Mouse (Mus musculus): ENCODE measurements around the gene Cfap97d1. TPM values are rescaled to one million over a fixed set of nuclear protein-coding genes. Genes with fewer than 3 reads are reported as not detected.

Gene Cfap97d1
- polyA plus RNA-seq, 1 experiment from 2014 or later, result not detected

DNA sequence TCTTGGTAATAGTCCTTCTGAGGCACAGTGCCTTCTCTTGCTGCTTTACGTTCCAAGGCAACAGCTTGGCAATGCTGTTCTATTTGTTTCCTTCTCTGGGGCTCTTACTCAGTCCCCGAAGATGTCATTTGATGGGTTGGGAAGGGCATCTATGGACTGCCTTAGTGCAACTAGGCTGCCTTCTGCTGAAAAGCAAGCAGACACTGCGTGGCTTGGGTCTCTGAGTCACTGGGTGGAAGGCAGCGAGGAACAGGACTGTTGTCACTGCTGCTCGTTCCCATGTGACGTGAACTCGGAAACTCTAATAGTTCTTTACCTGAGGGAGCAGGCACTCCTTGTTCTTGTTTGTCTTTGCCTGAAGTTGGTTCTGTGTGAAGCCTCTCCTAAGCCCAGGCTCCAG lies 11.9 kb downstream of the Cfap97d1 start:
- Histone ChIP-seq H3K36me3 (replicated peaks; ENCODE audit: control insufficient read depth, insufficient read depth) (peaks cover 17% of the 10 kb centered on the region), H3K4me2 (replicated peaks) (no peak overlapping the region), H3K27ac (no peak overlapping the region), H3K9ac (no peak overlapping the region), H3K27me3 (ENCODE audit: control insufficient read depth, insufficient read depth, low read length) (no peaks in the 10 kb centered on the region), H3K4me3 (replicated peaks; ENCODE audit: low read length) (no peak overlapping the region), H3K9me3 (ENCODE audit: control insufficient read depth, low read length) (no peaks in the 10 kb centered on the region), H3K4me1 (replicated peaks; ENCODE audit: control insufficient read depth, insufficient read depth, low read length) (no peaks in the 10 kb centered on the region)
- no peak for DNase-seq (ENCODE audit: low spot score)
- 90% methylated on average over 7 of the region's 7 CpGs for WGBS
- ATAC-seq (ENCODE audit: low FRiP score), result no peak

DNA sequence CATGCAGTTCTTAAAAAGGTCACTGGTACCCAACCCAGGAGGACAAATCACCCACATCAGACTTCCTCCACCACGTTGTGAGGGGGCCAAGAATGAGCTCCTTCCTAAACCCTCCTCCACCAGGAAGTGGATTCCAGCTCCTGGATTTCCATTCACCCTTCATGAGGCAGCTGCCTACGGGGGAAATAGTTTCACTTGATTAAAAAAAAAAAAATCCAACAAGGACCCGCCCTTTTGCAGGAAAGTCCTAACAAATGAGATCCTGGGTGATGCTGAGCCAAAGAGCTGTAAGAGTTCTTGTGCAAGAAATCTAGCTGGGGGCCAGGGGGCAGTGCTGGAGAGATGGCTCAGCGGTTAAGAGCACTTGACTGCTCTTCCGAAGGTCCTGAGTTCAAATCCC lies 14.2 kb downstream of the Cfap97d1 start:
- WGBS, result 57% methylated on average over 5 of the region's 5 CpGs

DNA sequence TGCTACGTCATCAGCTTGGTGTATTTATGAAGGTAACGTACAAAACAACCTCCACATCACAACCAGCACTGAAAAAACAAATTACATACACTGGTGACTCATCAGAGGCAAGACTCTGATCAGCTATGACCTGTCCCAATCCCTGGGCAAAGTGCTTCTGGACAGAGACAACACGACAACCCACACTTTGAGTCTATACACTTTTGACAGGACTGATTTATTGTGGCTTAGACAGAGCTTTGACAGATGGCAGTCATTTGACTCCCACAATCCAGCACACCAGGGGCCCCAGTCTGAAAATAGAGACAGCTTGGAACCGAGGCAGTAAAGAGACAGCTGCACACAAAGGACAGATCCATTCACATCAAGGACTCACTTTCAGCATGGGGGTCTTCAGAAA lies 15.4 kb downstream of the Cfap97d1 start:
- ATAC-seq (ENCODE audit: low FRiP score), result no peak
- no peaks in the 10 kb centered on the region for H3K9me3 ChIP-seq (ENCODE audit: control insufficient read depth, low read length)
- H3K27ac ChIP-seq, result no peak overlapping the region
- no peak for DNase-seq (ENCODE audit: low spot score)
- no peaks in the 10 kb centered on the region for H3K4me1 ChIP-seq (replicated peaks; ENCODE audit: control insufficient read depth, insufficient read depth, low read length)
- H3K4me3 ChIP-seq (replicated peaks; ENCODE audit: low read length), result no peak overlapping the region
- WGBS, result 42% methylated on average over 4 of the region's 4 CpGs
- H3K36me3 ChIP-seq (replicated peaks; ENCODE audit: control insufficient read depth, insufficient read depth), result peaks cover 46% of the 10 kb centered on the region
- H3K9ac ChIP-seq, result no peak overlapping the region
- H3K4me2 ChIP-seq (replicated peaks), result no peak overlapping the region
- no peaks in the 10 kb centered on the region for H3K27me3 ChIP-seq (ENCODE audit: control insufficient read depth, insufficient read depth, low read length)

More for the DNA sequence above, 14.2 kb downstream of the Cfap97d1 start:
- H3K4me2 ChIP-seq (replicated peaks), result no peak overlapping the region
- no peaks in the 10 kb centered on the region for H3K27me3 ChIP-seq (ENCODE audit: control insufficient read depth, insufficient read depth, low read length)
- peaks cover 34% of the 10 kb centered on the region for H3K36me3 ChIP-seq (replicated peaks; ENCODE audit: control insufficient read depth, insufficient read depth)
- no peak overlapping the region for H3K4me3 ChIP-seq (replicated peaks; ENCODE audit: low read length)
- H3K27ac ChIP-seq, result no peak overlapping the region
- no peak for DNase-seq (ENCODE audit: low spot score)
- no peak overlapping the region for H3K9ac ChIP-seq
- H3K9me3 ChIP-seq (ENCODE audit: control insufficient read depth, low read length), result no peaks in the 10 kb centered on the region
- no peaks in the 10 kb centered on the region for H3K4me1 ChIP-seq (replicated peaks; ENCODE audit: control insufficient read depth, insufficient read depth, low read length)
- no peak for ATAC-seq (ENCODE audit: low FRiP score)

DNA sequence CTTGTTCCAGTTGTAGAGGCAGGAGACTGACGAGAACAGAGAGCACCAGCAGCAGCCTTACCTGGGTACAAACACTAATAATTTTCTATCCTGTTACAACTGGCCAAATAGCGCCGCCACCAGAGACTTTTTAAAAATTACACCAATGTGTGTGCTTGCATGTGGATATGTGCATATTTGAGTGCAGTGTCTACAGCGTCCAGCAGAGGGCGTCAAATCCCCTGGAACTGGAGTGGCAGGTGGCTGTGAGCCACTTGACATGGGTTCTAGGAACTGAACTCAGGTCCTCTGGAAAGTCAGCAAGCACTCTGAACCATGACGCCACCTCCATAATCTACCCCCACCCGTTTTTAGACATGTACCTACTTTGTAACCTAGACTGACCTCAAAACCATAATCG lies 20.2 kb downstream of the Cfap97d1 start:
- Histone ChIP-seq H3K27ac (no peak overlapping the region), H3K36me3 (replicated peaks; ENCODE audit: control insufficient read depth, insufficient read depth) (peaks cover 65% of the 10 kb centered on the region), H3K9ac (no peak overlapping the region), H3K4me2 (replicated peaks) (no peak overlapping the region), H3K4me1 (replicated peaks; ENCODE audit: control insufficient read depth, insufficient read depth, low read length) (no peaks in the 10 kb centered on the region), H3K27me3 (ENCODE audit: control insufficient read depth, insufficient read depth, low read length) (no peaks in the 10 kb centered on the region), H3K9me3 (ENCODE audit: control insufficient read depth, low read length) (no peaks in the 10 kb centered on the region), H3K4me3 (replicated peaks; ENCODE audit: low read length) (no peak overlapping the region)
- 92% methylated on average over 8 of the region's 8 CpGs for whole genome bisulfite sequencing
- ATAC-seq (ENCODE audit: low FRiP score) (no peak), DNase-seq (ENCODE audit: low spot score) (no peak)

DNA sequence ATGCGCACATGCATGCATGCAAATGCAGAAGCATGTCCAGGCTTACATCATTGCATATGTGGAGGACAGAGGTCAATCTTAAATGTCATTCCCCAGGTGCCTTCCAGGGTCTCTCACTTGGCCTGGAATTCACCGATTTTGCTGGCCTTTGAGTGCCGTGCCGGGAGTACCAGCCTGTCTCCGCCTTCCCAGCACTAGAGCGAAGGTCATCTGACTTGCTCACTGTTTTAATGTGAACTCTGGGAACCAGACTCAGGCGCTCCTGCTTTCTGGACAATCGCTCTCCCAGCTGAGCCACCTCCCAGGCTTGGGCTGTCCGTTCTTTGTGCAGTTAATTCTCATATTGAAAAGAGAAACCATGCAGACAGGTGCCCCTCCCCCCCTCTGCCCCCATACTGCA lies 22.2 kb downstream of the Cfap97d1 start:
- Histone ChIP-seq H3K4me3 (replicated peaks; ENCODE audit: low read length) (no peak overlapping the region), H3K36me3 (replicated peaks; ENCODE audit: control insufficient read depth, insufficient read depth) (peaks cover 67% of the 10 kb centered on the region), H3K27ac (no peak overlapping the region), H3K4me1 (replicated peaks; ENCODE audit: control insufficient read depth, insufficient read depth, low read length) (peaks cover 10% of the 10 kb centered on the region; the same call in 1 of the 2 replicates), H3K9me3 (ENCODE audit: control insufficient read depth, low read length) (no peaks in the 10 kb centered on the region), H3K4me2 (replicated peaks) (no peak overlapping the region), H3K27me3 (ENCODE audit: control insufficient read depth, insufficient read depth, low read length) (no peaks in the 10 kb centered on the region), H3K9ac (no peak overlapping the region)
- 45% methylated on average over 9 of the region's 9 CpGs for WGBS
- no peak for ATAC-seq (ENCODE audit: low FRiP score)
- DNase-seq (ENCODE audit: low spot score), result no peak

DNA sequence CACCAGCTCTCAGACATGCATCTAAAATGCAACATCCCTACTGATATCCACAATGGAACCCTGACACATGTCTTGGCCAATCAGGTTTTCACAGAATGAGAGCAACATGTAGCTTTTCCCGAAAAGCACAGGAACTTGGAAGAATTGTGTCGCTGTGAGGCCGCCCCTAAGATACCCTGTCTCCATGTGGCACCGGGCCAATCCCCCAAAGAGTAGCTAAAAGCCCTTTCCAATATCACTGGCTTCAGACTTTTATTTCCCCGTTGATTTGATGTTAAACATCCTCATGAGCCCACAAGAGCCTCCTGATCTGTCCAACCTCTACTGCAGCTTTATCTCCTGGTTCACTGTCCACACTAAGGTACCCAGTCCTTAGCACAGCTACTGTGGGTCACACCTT lies 22.6 kb downstream of the Cfap97d1 start:
- Histone ChIP-seq H3K9ac (no peak overlapping the region), H3K36me3 (replicated peaks; ENCODE audit: control insufficient read depth, insufficient read depth) (peaks cover 63% of the 10 kb centered on the region), H3K9me3 (ENCODE audit: control insufficient read depth, low read length) (no peaks in the 10 kb centered on the region), H3K4me1 (replicated peaks; ENCODE audit: control insufficient read depth, insufficient read depth, low read length) (peaks cover 14% of the 10 kb centered on the region; the same call in 1 of the 2 replicates), H3K27ac (no peak overlapping the region), H3K27me3 (ENCODE audit: control insufficient read depth, insufficient read depth, low read length) (no peaks in the 10 kb centered on the region), H3K4me2 (replicated peaks) (no peak overlapping the region), H3K4me3 (replicated peaks; ENCODE audit: low read length) (no peak overlapping the region)
- WGBS, result 59% methylated on average over 5 of the region's 5 CpGs
- DNase-seq (ENCODE audit: low spot score) (no peak), ATAC-seq (ENCODE audit: low FRiP score) (no peak)

DNA sequence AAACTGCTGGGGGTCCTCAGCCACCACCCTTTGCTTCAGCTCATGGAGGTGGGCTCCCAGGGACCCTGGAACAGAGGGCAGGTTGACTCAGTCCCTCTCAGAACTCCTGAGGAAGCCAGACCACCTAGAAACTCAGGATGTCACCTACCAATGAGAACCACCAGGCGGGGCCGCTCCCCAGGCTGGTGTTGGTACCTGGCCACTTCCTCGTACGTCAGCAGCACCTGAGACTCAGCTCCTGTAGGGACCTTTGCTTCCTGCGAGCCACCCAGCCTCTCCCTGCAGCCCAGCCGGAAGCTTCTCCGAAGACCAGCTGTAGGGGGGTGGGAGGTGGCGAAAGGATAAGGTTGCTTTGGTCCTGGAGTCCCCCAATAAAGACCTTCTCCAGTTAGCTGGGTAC lies 24.3 kb downstream of the Cfap97d1 start:
- WGBS, result 96% methylated on average over 8 of the region's 8 CpGs
- H3K4me1 ChIP-seq (replicated peaks; ENCODE audit: control insufficient read depth, insufficient read depth, low read length), result peaks cover 14% of the 10 kb centered on the region; the same call in 1 of the 2 replicates
- no peak overlapping the region for H3K27ac ChIP-seq
- H3K4me3 ChIP-seq (replicated peaks; ENCODE audit: low read length), result no peak overlapping the region
- no peak overlapping the region for H3K4me2 ChIP-seq (replicated peaks)
- ATAC-seq (ENCODE audit: low FRiP score), result no peak
- no peak overlapping the region for H3K9ac ChIP-seq
- peaks cover 68% of the 10 kb centered on the region for H3K36me3 ChIP-seq (replicated peaks; ENCODE audit: control insufficient read depth, insufficient read depth)
- no peak for DNase-seq (ENCODE audit: low spot score)
- no peaks in the 10 kb centered on the region for H3K9me3 ChIP-seq (ENCODE audit: control insufficient read depth, low read length)
- H3K27me3 ChIP-seq (ENCODE audit: control insufficient read depth, insufficient read depth, low read length), result no peaks in the 10 kb centered on the region

DNA sequence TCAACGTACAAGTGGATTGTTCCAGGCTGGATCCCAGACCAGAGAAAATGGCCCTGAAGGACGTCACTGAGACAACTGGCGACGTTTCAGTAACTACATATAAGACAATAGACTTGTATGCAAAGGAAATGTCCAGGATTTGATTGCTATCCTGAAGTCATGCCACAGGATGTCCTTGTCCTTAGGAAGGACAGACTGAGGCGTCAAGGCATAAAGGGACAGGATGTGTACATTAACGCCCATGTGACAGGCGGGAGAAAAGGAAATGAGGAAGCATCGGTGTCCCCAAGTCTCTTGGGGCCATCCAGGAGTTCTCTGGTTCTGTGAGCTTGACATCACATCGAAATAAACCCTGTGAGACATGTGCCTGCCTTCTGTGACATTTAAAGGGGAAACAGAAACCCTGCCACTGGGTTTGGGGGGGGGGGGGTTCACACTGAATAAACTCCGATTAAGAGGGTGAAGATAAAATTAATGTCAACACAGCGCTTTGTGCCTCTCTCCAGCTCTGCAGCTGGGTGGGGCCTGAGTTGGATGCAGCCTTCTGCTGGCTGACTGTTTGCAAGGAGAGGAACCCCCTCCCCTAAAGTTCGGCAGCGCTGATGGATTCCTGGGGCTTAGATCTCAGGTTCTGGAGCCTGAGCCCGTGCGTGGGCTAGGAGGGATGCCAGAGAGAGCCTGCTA lies 25.0 kb downstream of the Cfap97d1 start:
- Histone ChIP-seq H3K4me3 (replicated peaks; ENCODE audit: low read length) (no peak overlapping the region), H3K27ac (peak overlapping the region; percentile 76; the same call in 1 of the 2 replicates), H3K4me2 (replicated peaks) (no peak overlapping the region), H3K4me1 (replicated peaks; ENCODE audit: control insufficient read depth, insufficient read depth, low read length) (peaks cover 14% of the 10 kb centered on the region; the same call in 1 of the 2 replicates), H3K36me3 (replicated peaks; ENCODE audit: control insufficient read depth, insufficient read depth) (peaks cover 62% of the 10 kb centered on the region), H3K9me3 (ENCODE audit: control insufficient read depth, low read length) (no peaks in the 10 kb centered on the region), H3K27me3 (ENCODE audit: control insufficient read depth, insufficient read depth, low read length) (no peaks in the 10 kb centered on the region), H3K9ac (no peak overlapping the region)
- ATAC-seq (ENCODE audit: low FRiP score) (no peak), DNase-seq (ENCODE audit: low spot score) (no peak)
- WGBS, result 78% methylated on average over 15 of the region's 15 CpGs

DNA sequence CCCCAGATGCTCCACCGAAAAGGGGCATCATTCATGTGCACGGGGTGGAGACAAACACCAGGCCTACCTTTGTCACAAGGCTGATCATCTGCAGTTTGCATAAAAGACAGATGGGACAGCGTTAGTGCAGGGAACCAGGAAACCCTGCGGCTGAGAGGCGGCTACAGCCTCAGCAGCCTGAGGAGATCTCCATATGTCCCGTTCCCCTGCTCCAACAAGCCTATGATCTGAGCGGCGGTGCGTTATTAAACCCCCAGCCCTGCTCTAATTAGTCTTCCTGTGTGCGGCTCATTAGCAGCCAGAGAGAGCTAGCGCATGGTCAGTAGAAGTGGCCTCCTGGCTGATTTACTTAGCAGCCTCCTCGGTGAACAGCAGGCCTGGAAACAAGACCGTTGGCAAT lies 26.1 kb downstream of the Cfap97d1 start:
- peak; percentile 77 for ATAC-seq (ENCODE audit: low FRiP score)
- DNase-seq (ENCODE audit: low spot score), result peak; percentile 42
- Histone ChIP-seq H3K9ac (no peak overlapping the region), H3K36me3 (replicated peaks; ENCODE audit: control insufficient read depth, insufficient read depth) (peaks cover 62% of the 10 kb centered on the region), H3K27me3 (ENCODE audit: control insufficient read depth, insufficient read depth, low read length) (no peaks in the 10 kb centered on the region), H3K9me3 (ENCODE audit: control insufficient read depth, low read length) (no peaks in the 10 kb centered on the region), H3K4me1 (replicated peaks; ENCODE audit: control insufficient read depth, insufficient read depth, low read length) (peaks cover 14% of the 10 kb centered on the region; the same call in 1 of the 2 replicates), H3K4me2 (replicated peaks) (no peak overlapping the region), H3K27ac (peak overlapping the region; percentile 76), H3K4me3 (replicated peaks; ENCODE audit: low read length) (no peak overlapping the region)
- WGBS, result 22% methylated on average over 13 of the region's 13 CpGs

DNA sequence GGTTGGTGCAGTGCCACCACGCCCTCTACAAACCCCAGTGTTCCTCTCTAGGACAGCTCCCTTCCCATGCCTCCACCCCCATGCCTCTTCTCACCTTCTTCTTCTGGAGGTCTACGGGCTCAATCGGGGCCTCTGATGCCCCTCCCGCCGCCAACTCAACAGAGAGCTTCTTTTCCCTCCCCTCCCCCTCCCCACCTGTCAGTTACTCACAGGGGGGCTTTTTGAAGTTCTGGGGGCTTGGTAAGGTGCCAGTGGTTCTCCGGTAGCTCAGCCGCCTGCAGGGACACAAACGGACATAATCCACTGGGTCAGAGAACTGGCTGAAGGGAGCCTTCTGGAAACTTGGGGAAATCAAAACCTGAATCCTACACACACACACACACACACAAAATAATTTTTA lies 27.4 kb downstream of the Cfap97d1 start:
- H3K27me3 ChIP-seq (ENCODE audit: control insufficient read depth, insufficient read depth, low read length), result no peaks in the 10 kb centered on the region
- H3K27ac ChIP-seq, result no peak overlapping the region
- H3K4me1 ChIP-seq (replicated peaks; ENCODE audit: control insufficient read depth, insufficient read depth, low read length), result peaks cover 14% of the 10 kb centered on the region; the same call in 1 of the 2 replicates
- no peak for ATAC-seq (ENCODE audit: low FRiP score)
- WGBS, result 86% methylated on average over 8 of the region's 8 CpGs
- H3K4me2 ChIP-seq (replicated peaks), result no peak overlapping the region
- no peaks in the 10 kb centered on the region for H3K9me3 ChIP-seq (ENCODE audit: control insufficient read depth, low read length)
- H3K9ac ChIP-seq, result no peak overlapping the region
- no peak for DNase-seq (ENCODE audit: low spot score)
- no peak overlapping the region for H3K4me3 ChIP-seq (replicated peaks; ENCODE audit: low read length)
- H3K36me3 ChIP-seq (replicated peaks; ENCODE audit: control insufficient read depth, insufficient read depth), result peaks cover 65% of the 10 kb centered on the region

Data from hindbrain, embryonic 14.5 days (tissue).